Mouse (Mus musculus): ENCODE measurements around the gene Acacb. TPM values are rescaled to one million over a fixed set of nuclear protein-coding genes. Genes with fewer than 3 reads are reported as not detected.

The Acacb gene
- polyA plus RNA-seq, 1 experiment: 3.0 TPM

- H3K4me1 ChIP-seq (ENCODE audit: control insufficient read depth, insufficient read depth, low read length): no peaks in the 10 kb centered on the region; the same call in 1 of the 2 replicates
- no peaks in the 10 kb centered on the region for H3K27me3 ChIP-seq (ENCODE audit: control insufficient read depth, insufficient read depth, low read length)
Observed at GRCm38 (mm10) chr5:114298212-114298894, 152.0 kb downstream of the Acacb start.

GRCm38 (mm10) chr5:114299156-114299855 lies 153.0 kb downstream of the Acacb start:
- TF ChIP-seq CTCF (IDR thresholded peaks at IDR 0.05; ENCODE audit: control insufficient read depth, insufficient read depth, insufficient replicate concordance, low read depth, low read length) (no peak), POLR2A (IDR thresholded peaks at IDR 0.05; ENCODE audit: control insufficient read depth, low read depth, low read length) (no peak)
- Histone ChIP-seq H3K4me3 (ENCODE audit: control insufficient read depth, low read depth, low read length) (no peak overlapping the region), H3K27ac (ENCODE audit: control insufficient read depth, insufficient read depth, low read depth, low read length) (no peak overlapping the region), H3K27me3 (ENCODE audit: control insufficient read depth, insufficient read depth, low read length) (no peaks in the 10 kb centered on the region), H3K4me1 (ENCODE audit: control insufficient read depth, insufficient read depth, low read length) (no peaks in the 10 kb centered on the region; the same call in 1 of the 2 replicates), H3K36me3 (ENCODE audit: control insufficient read depth, insufficient read depth, low read length) (no peaks in the 10 kb centered on the region)

More at GRCm38 (mm10) chr5:114298212-114298894, 152.0 kb downstream of the Acacb start:
- TF ChIP-seq CTCF (IDR thresholded peaks at IDR 0.05; ENCODE audit: control insufficient read depth, insufficient read depth, insufficient replicate concordance, low read depth, low read length): no peak
- TF ChIP-seq POLR2A (IDR thresholded peaks at IDR 0.05; ENCODE audit: control insufficient read depth, low read depth, low read length): no peak
- no peak overlapping the region for H3K4me3 ChIP-seq (ENCODE audit: control insufficient read depth, low read depth, low read length)
- no peaks in the 10 kb centered on the region for H3K36me3 ChIP-seq (ENCODE audit: control insufficient read depth, insufficient read depth, low read length)
- no peak overlapping the region for H3K27ac ChIP-seq (ENCODE audit: control insufficient read depth, insufficient read depth, low read depth, low read length)

- Histone ChIP-seq H3K27me3 (ENCODE audit: control insufficient read depth, insufficient read depth, low read length) (no peaks in the 10 kb centered on the region), H3K27ac (ENCODE audit: control insufficient read depth, insufficient read depth, low read depth, low read length) (no peak overlapping the region), H3K4me1 (ENCODE audit: control insufficient read depth, insufficient read depth, low read length) (no peaks in the 10 kb centered on the region; the same call in 1 of the 2 replicates), H3K4me3 (ENCODE audit: control insufficient read depth, low read depth, low read length) (no peak overlapping the region), H3K36me3 (ENCODE audit: control insufficient read depth, insufficient read depth, low read length) (no peaks in the 10 kb centered on the region)
- TF ChIP-seq CTCF (IDR thresholded peaks at IDR 0.05; ENCODE audit: control insufficient read depth, insufficient read depth, insufficient replicate concordance, low read depth, low read length): no peak
- no peak for TF ChIP-seq POLR2A (IDR thresholded peaks at IDR 0.05; ENCODE audit: control insufficient read depth, low read depth, low read length)
Observed at GRCm38 (mm10) chr5:114299883-114300610, 153.7 kb downstream of the Acacb start.

Other genes starting within 250 kb of the Acacb start
- gene Coro1c, start 237.8 kb upstream of the Acacb start, polyA plus RNA-seq (2012; rRNA removed): 12.9 and 13.2 TPM in 2 replicates
- gene Ssh1, start 152.6 kb upstream of the Acacb start, polyA plus RNA-seq (2012; rRNA removed): 4.1 and 5.0 TPM in 2 replicates
- gene Dao, start 142.8 kb upstream of the Acacb start, polyA plus RNA-seq (2012; rRNA removed): 0.06 and 0.40 TPM in 2 replicates
- gene Usp30, start 81.1 kb upstream of the Acacb start, polyA plus RNA-seq (2012; rRNA removed): 71.5 and 85.1 TPM in 2 replicates
- gene Svop, start 55.0 kb upstream of the Acacb start, polyA plus RNA-seq (2012; rRNA removed): 21.9 and 27.0 TPM in 2 replicates
- 2.2 and 3.1 TPM in 2 replicates for gene Alkbh2, start 18.3 kb upstream of the Acacb start, polyA plus RNA-seq (2012; rRNA removed)
- 8.2 and 9.4 TPM in 2 replicates for gene Ung, start 16.1 kb upstream of the Acacb start, polyA plus RNA-seq (2012; rRNA removed)
- gene Foxn4, start 127.3 kb downstream of the Acacb start, polyA plus RNA-seq (2012; rRNA removed): 0.28 and 0.49 TPM in 2 replicates
- 2.8 and 3.1 TPM in 2 replicates for gene Myo1h, start 142.6 kb downstream of the Acacb start, polyA plus RNA-seq (2012; rRNA removed)
- 48.4 and 54.6 TPM in 2 replicates for gene Kctd10, start 234.0 kb downstream of the Acacb start, polyA plus RNA-seq (2012; rRNA removed)
- 128 and 142 TPM in 2 replicates for gene Ube3b, start 234.1 kb downstream of the Acacb start, polyA plus RNA-seq (2012; rRNA removed)

All from testis, adult 2 months (tissue).